Mouse (Mus musculus): Measurements from ENCODE around the gene Ascl4. TPM values are rescaled to one million over a fixed set of nuclear protein-coding genes. Genes with fewer than 3 reads are reported as not detected.
A peak's percentile ranks its signal among the peaks of the same experiment; 100 is the strongest.

The Ascl4 gene
- polyA plus RNA-seq, 2 experiments, result not detected

DNA sequence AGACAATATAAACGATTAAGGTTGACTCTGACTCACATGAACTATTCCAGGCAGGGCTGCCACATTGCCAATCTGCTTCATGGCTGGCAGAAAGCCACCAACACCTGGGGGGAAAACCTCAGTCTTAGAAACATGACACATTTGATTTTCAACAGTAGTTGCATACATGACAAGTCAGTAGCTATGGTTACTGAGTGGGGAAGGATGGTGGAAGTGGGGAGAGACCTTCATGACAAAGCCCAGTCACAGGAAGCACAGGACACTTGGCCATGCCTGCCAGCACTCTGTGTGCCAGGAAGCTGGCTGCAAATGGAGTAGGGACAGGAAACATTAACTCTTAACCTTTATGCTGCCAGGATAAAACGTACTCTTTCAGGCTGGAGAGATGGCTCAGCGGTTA, 25.9 kb downstream of the Ascl4 start:
- Histone ChIP-seq H3K4me3 (ENCODE audit: insufficient read depth in 1 of 2, low read depth in 2 of 2, low read length in 2 of 2) (no peak overlapping the region), H3K9ac (replicated peaks) (no peak overlapping the region), H3K27me3 (ENCODE audit: control insufficient read depth, insufficient read depth, low read length) (no peaks in the 10 kb centered on the region), H3K4me1 (replicated peaks; ENCODE audit: control insufficient read depth in 2 of 2, insufficient read depth in 2 of 2, low read length in 1 of 2) (peaks cover 0 to 6% of the 10 kb centered on the region in 2 experiments; a peak in 1 of 4 replicates), H3K27ac (no peak overlapping the region), H3K9me3 (ENCODE audit: control insufficient read depth, low read length) (no peaks in the 10 kb centered on the region), H3K4me2 (ENCODE audit: low read depth) (no peak overlapping the region), H3K36me3 (replicated peaks; ENCODE audit: control insufficient read depth, insufficient read depth, low read depth) (peaks cover 28% of the 10 kb centered on the region)
- DNase-seq (ENCODE audit: low read depth in 3 of 3, low spot score in 3 of 3), result no peak
- WGBS (ENCODE audit: insufficient replicate concordance), result 76% methylated on average over 3 of the region's 3 CpGs
- ATAC-seq (ENCODE audit: insufficient read depth), result no peak
- TF ChIP-seq CTCF (IDR thresholded peaks at IDR 0.05; ENCODE audit: low read depth) (no peak), EP300 (IDR thresholded peaks at IDR 0.05; ENCODE audit: low read depth) (no peak)

DNA sequence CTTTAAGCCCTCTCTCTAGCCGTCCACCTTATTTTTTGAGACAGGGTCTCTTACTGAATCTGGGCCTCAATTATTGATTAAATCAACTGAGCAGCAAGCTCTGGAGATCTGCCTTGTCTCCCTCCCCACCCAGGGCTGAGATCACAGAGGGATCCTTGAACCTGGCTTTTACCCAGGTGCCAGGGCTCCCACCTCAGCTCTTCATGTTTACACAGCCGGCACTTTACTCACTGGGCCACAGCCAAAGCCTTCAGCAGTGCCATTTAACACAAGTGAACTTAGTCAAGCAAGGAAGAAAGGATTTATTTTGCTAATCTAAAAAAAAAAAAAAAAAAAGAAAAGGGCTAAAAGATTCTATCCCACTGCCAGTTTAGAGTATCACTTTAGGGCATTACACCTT, 26.9 kb downstream of the Ascl4 start:
- peaks cover 21% of the 10 kb centered on the region for H3K36me3 ChIP-seq (replicated peaks; ENCODE audit: control insufficient read depth, insufficient read depth, low read depth)
- no peak overlapping the region for H3K27ac ChIP-seq
- H3K27me3 ChIP-seq (ENCODE audit: control insufficient read depth, insufficient read depth, low read length), result no peaks in the 10 kb centered on the region
- 65% methylated on average over 2 of the region's 2 CpGs for WGBS (ENCODE audit: insufficient replicate concordance)
- H3K4me2 ChIP-seq (ENCODE audit: low read depth), result no peak overlapping the region
- no peak overlapping the region for H3K9ac ChIP-seq (replicated peaks)
- TF ChIP-seq EP300 (IDR thresholded peaks at IDR 0.05; ENCODE audit: low read depth) (no peak), CTCF (IDR thresholded peaks at IDR 0.05; ENCODE audit: low read depth) (no peak)
- no peak for DNase-seq (ENCODE audit: low read depth in 3 of 3, low spot score in 3 of 3)
- peaks cover 0 to 6% of the 10 kb centered on the region in 2 experiments; a peak in 1 of 4 replicates for H3K4me1 ChIP-seq (replicated peaks; ENCODE audit: control insufficient read depth in 2 of 2, insufficient read depth in 2 of 2, low read length in 1 of 2)
- no peak for ATAC-seq (ENCODE audit: insufficient read depth)
- H3K4me3 ChIP-seq (ENCODE audit: insufficient read depth in 1 of 2, low read depth in 2 of 2, low read length in 2 of 2), result no peak overlapping the region
- H3K9me3 ChIP-seq (ENCODE audit: control insufficient read depth, low read length), result no peaks in the 10 kb centered on the region

DNA sequence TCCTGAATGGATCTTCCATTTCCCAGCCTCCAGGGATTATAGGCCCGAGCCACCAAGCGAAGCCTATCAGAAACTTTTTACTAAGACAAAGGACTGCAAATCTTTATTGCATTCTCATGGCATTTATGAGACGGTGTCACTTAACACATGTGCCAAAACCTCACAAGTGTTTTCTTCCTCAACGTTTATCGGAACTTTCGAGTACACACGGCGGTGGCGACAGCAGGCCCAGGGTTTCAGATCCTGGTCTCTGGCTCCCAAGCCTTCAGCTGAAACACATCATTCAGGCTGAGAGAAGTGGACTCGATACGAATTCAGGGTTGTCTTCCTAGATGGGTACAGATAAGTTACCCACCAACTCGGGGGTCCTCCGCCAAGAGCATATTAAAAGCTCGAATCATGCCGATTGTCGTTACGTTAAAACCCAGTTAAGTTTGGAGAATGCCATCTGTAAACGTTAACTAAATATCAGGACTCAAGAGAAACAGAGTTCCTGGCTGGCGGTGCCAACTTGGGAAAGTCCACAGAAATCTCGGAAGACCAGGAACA, 29.5 kb downstream of the Ascl4 start:
- ATAC-seq (ENCODE audit: insufficient read depth) (0 out of 2 replicates have a peak, but pooled peaks have one; percentile 13), DNase-seq (ENCODE audit: low read depth in 3 of 3, low spot score in 3 of 3) (peak in 1 of 3 experiments; percentile 4)
- 2% methylated on average over 20 of the region's 20 CpGs for WGBS (ENCODE audit: insufficient replicate concordance)

DNA sequence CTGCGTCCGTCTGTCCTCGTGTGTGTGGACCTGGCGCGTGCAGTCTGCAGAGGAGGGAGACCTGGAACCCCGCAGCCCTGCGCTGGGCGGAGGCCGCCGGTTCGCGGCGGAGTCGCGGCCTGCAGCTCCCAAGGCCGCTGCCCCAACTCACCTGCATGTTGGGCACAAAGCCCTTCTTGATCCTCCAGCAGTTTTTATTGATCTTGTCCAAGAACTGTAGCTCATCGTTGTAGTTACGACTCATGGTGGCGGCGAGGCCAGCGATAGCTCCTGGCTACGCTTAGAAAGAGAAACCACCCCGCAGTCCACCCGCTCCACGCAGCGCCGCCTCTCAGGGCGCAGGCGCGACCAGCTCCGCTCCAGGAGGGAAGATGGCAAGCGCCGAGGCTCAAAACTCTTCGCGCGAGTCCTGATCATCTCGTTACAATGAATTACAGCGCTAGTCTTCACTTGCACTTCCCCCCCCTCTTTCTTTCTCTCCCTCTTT, 30.0 kb downstream of the Ascl4 start, which contains the start of gene Rtcb:
Gene Rtcb (minus strand): TSS at position 360 of the 487 bp plus-strand sequence.
- Histone ChIP-seq H3K4me3 (ENCODE audit: insufficient read depth in 1 of 2, low read depth in 2 of 2, low read length in 2 of 2) (peak within 1 kb of the TSS; percentile 91 to 97), H3K4me2 (ENCODE audit: low read depth) (peak within 1 kb of the TSS; percentile 88), H3K4me1 (replicated peaks; ENCODE audit: control insufficient read depth in 2 of 2, insufficient read depth in 2 of 2, low read length in 1 of 2) (peaks cover 0 to 6% of the 10 kb centered on the region in 2 experiments; a peak in 1 of 4 replicates), H3K27me3 (ENCODE audit: control insufficient read depth, insufficient read depth, low read length) (no peaks in the 10 kb centered on the region), H3K36me3 (replicated peaks; ENCODE audit: control insufficient read depth, insufficient read depth, low read depth) (peaks cover 18% of the 10 kb centered on the region), H3K27ac (peak within 1 kb of the TSS; percentile 29), H3K9ac (replicated peaks) (peak within 1 kb of the TSS; percentile 94), H3K9me3 (ENCODE audit: control insufficient read depth, low read length) (no peaks in the 10 kb centered on the region)
- DNase-seq (ENCODE audit: low read depth in 3 of 3, low spot score in 3 of 3), result peak; percentile 91 to 92 (median 91)
- TF ChIP-seq CTCF (IDR thresholded peaks at IDR 0.05; ENCODE audit: low read depth) (no peak), EP300 (IDR thresholded peaks at IDR 0.05; ENCODE audit: low read depth) (no peak)
- peak; percentile 93 for ATAC-seq (ENCODE audit: insufficient read depth)
- WGBS (ENCODE audit: insufficient replicate concordance), result under 1% methylated on average over 37 of the region's 38 CpGs

More for the DNA sequence above, 29.5 kb downstream of the Ascl4 start:
- no peaks in the 10 kb centered on the region for H3K27me3 ChIP-seq (ENCODE audit: control insufficient read depth, insufficient read depth, low read length)
- peak overlapping the region; percentile 29; the same call in 1 of the 2 replicates for H3K27ac ChIP-seq
- peaks cover 21% of the 10 kb centered on the region for H3K36me3 ChIP-seq (replicated peaks; ENCODE audit: control insufficient read depth, insufficient read depth, low read depth)
- peak overlapping the region; percentile 91 to 97 for H3K4me3 ChIP-seq (ENCODE audit: insufficient read depth in 1 of 2, low read depth in 2 of 2, low read length in 2 of 2)
- H3K9me3 ChIP-seq (ENCODE audit: control insufficient read depth, low read length), result no peaks in the 10 kb centered on the region
- no peak for TF ChIP-seq EP300 (IDR thresholded peaks at IDR 0.05; ENCODE audit: low read depth)
- TF ChIP-seq CTCF (IDR thresholded peaks at IDR 0.05; ENCODE audit: low read depth), result no peak
- H3K4me1 ChIP-seq (replicated peaks; ENCODE audit: control insufficient read depth in 2 of 2, insufficient read depth in 2 of 2, low read length in 1 of 2), result peaks cover 0 to 6% of the 10 kb centered on the region in 2 experiments; a peak in 1 of 4 replicates
- H3K4me2 ChIP-seq (ENCODE audit: low read depth), result peak overlapping the region; percentile 88
- peak overlapping the region; percentile 94 for H3K9ac ChIP-seq (replicated peaks)

DNA sequence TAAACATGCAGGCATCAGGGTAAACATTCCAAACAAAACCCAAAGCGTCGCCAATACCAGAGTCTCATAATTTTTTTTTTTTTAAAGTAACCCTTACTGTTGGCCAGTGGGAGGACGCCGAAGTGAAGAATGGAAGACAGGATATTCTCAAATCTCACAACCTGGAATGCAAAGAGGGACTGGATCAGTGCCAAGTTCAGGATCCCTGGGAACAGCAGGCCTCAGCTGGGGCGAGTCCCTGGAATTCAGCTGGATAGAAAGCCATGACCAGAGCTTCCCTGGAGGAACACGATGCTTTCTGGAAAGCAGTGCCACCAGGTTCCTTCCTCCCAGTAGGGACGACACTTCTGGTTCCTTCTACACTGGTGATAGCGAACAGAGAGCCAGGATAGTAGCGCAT, 35.4 kb downstream of the Ascl4 start:
- H3K9ac ChIP-seq (replicated peaks), result no peak overlapping the region
- ATAC-seq (ENCODE audit: insufficient read depth) (no peak), DNase-seq (ENCODE audit: low read depth in 3 of 3, low spot score in 3 of 3) (no peak)
- H3K27me3 ChIP-seq (ENCODE audit: control insufficient read depth, insufficient read depth, low read length), result no peaks in the 10 kb centered on the region
- H3K36me3 ChIP-seq (replicated peaks; ENCODE audit: control insufficient read depth, insufficient read depth, low read depth), result no peaks in the 10 kb centered on the region
- H3K4me3 ChIP-seq (ENCODE audit: insufficient read depth in 1 of 2, low read depth in 2 of 2, low read length in 2 of 2), result no peak overlapping the region
- no peak for TF ChIP-seq EP300 (IDR thresholded peaks at IDR 0.05; ENCODE audit: low read depth)
- no peak for TF ChIP-seq CTCF (IDR thresholded peaks at IDR 0.05; ENCODE audit: low read depth)
- no peak overlapping the region for H3K27ac ChIP-seq
- H3K4me2 ChIP-seq (ENCODE audit: low read depth), result no peak overlapping the region
- WGBS (ENCODE audit: insufficient replicate concordance), result 57% methylated on average over 9 of the region's 9 CpGs
- H3K4me1 ChIP-seq (replicated peaks; ENCODE audit: control insufficient read depth in 2 of 2, insufficient read depth in 2 of 2, low read length in 1 of 2), result no peaks in the 10 kb centered on the region
- no peaks in the 10 kb centered on the region for H3K9me3 ChIP-seq (ENCODE audit: control insufficient read depth, low read length)

All from liver, embryonic 14.5 days (tissue).